Mouse (Mus musculus) lung, postnatal 0 days (tissue): ENCODE measurements around the gene Atp6v0a4. TPM values are rescaled to one million over a fixed set of nuclear protein-coding genes. Genes with fewer than 3 reads are reported as not detected.

ENCODE experiments used
- ATAC-seq: fragments of 200-750 bp; cut with Nextera tagmentation; 2 replicates; pipeline ENCODE4 v1.8.0; 2017; ENCODE audit warnings: moderate library complexity
- DNase-seq: peaks from one replicate; pipeline ENCODE4 v3.0.0-alpha.2; 2016; ENCODE audit warnings: low spot score
- H3K27ac ChIP-seq: fragments of 300-500 bp; sonication (generic); 2 replicates; pipeline ENCODE4 v1.5.1; 2014; ENCODE audit warnings: antibody characterized with exemption, mild to moderate bottlenecking, low read length, mixed read lengths
- H3K27me3 ChIP-seq: fragments of 300-500 bp; sonication (generic); replicated peaks from 2 replicates; pipeline ENCODE4 v1.6.1; 2014; ENCODE audit warnings: low read length, mixed read lengths; ENCODE audit not compliant: insufficient read depth
- H3K36me3 ChIP-seq: fragments of 300-500 bp; sonication (generic); 2 replicates; pipeline ENCODE4 v1.6.1; 2014; ENCODE audit warnings: low read length, mixed read lengths; ENCODE audit not compliant: insufficient read depth
- H3K4me1 ChIP-seq: fragments of 300-500 bp; sonication (generic); 2 replicates; pipeline ENCODE4 v1.6.1; 2014; ENCODE audit warnings: antibody characterized with exemption, low read depth, low read length, mixed read lengths; ENCODE audit not compliant: insufficient read depth
- H3K4me2 ChIP-seq: fragments of 300-500 bp; sonication (generic); replicated peaks from 2 replicates; pipeline ENCODE4 v1.6.1; 2014; ENCODE audit warnings: low read depth, mild to moderate bottlenecking, low read length, moderate library complexity, mixed read lengths
- H3K4me3 ChIP-seq: fragments of 300-500 bp; sonication (generic); 2 replicates; pipeline ENCODE4 v1.5.1; 2014; ENCODE audit warnings: low read depth, low read length
- H3K9ac ChIP-seq: fragments of 300-500 bp; sonication (generic); replicated peaks from 2 replicates; pipeline ENCODE4 v1.6.1; 2014; ENCODE audit warnings: low read depth, mild to moderate bottlenecking
- H3K9me3 ChIP-seq: fragments of 300-500 bp; sonication (generic); 2 replicates; pipeline ENCODE4 v1.6.1; 2016; ENCODE audit warnings: low read length, mixed read lengths
- CTCF ChIP-seq: IDR thresholded peaks from 2 replicates; pipeline ENCODE4 v1.5.1; 2016; ENCODE audit warnings: antibody characterized with exemption, mild to moderate bottlenecking
- EP300 ChIP-seq: IDR thresholded peaks from 2 replicates; pipeline ENCODE4 v1.6.1; 2016; ENCODE audit warnings: antibody characterized with exemption, mild to moderate bottlenecking, control low read depth
- WGBS: fragments of 180-500 bp; shearing (Covaris S2); extraction: QIAGEN DNeasy Blood & Tissue Kit; methylation state at CpG from one replicate; pipeline ENCODE4 v1.1.7; 2014; 5-methylcytosine and 5-hydroxymethylcytosine counted together
- polyA plus RNA-seq: library from polyadenylated mRNA; unstranded; fragments of >200 nt; fragmentation: Nextera tagmentation; extraction: Ambion mirVana; gene quantifications from 2 replicates; pipeline ENCODE4 v1.2.1, GENCODE M21; 2015

Atp6v0a4 gene
- polyA plus RNA-seq, 1 experiment from 2014 or later, result 20.0 TPM

GRCm38 (mm10) chr6:38121843-38122242, 2.5 kb downstream of the Atp6v0a4 start:
- 66% methylated on average over 5 of the region's 5 CpGs for WGBS
- Histone ChIP-seq H3K27ac (peak overlapping the region; percentile 87), H3K9me3 (no peaks in the 10 kb centered on the region), H3K4me3 (no peak overlapping the region), H3K27me3 (no peaks in the 10 kb centered on the region), H3K4me2 (no peak overlapping the region), H3K4me1 (no peaks in the 10 kb centered on the region), H3K9ac (no peak overlapping the region), H3K36me3 (no peaks in the 10 kb centered on the region)
- ATAC-seq (no peak), DNase-seq (no peak)
- TF ChIP-seq CTCF (no peak), EP300 (no peak)

GRCm38 (mm10) chr6:38120681-38121371, 3.6 kb downstream of the Atp6v0a4 start:
- WGBS, result 40% methylated on average over 8 of the region's 9 CpGs
- peak; percentile 95 for DNase-seq
- Histone ChIP-seq H3K27me3 (no peaks in the 10 kb centered on the region), H3K27ac (peak overlapping the region; percentile 87), H3K9me3 (no peaks in the 10 kb centered on the region), H3K9ac (no peak overlapping the region), H3K4me1 (no peaks in the 10 kb centered on the region; the same call in 1 of the 2 replicates), H3K36me3 (no peaks in the 10 kb centered on the region), H3K4me3 (no peak overlapping the region), H3K4me2 (no peak overlapping the region)
- TF ChIP-seq CTCF, result no peak
- TF ChIP-seq EP300, result peak; percentile 100
- peak; percentile 85 for ATAC-seq

- Histone ChIP-seq H3K27ac (no peak overlapping the region), H3K4me1 (peaks cover 5% of the 10 kb centered on the region; the same call in 1 of the 2 replicates), H3K4me3 (no peak overlapping the region), H3K27me3 (no peaks in the 10 kb centered on the region), H3K36me3 (no peaks in the 10 kb centered on the region), H3K4me2 (no peak overlapping the region), H3K9me3 (no peaks in the 10 kb centered on the region), H3K9ac (no peak overlapping the region)
- ATAC-seq (no peak), DNase-seq (no peak)
- 65% methylated on average over 6 of the region's 6 CpGs for WGBS
- TF ChIP-seq CTCF (no peak), EP300 (peak; percentile 55)
These were observed 6.0 kb downstream of the Atp6v0a4 start for GRCm38 (mm10) chr6:38118341-38118740.

DNA sequence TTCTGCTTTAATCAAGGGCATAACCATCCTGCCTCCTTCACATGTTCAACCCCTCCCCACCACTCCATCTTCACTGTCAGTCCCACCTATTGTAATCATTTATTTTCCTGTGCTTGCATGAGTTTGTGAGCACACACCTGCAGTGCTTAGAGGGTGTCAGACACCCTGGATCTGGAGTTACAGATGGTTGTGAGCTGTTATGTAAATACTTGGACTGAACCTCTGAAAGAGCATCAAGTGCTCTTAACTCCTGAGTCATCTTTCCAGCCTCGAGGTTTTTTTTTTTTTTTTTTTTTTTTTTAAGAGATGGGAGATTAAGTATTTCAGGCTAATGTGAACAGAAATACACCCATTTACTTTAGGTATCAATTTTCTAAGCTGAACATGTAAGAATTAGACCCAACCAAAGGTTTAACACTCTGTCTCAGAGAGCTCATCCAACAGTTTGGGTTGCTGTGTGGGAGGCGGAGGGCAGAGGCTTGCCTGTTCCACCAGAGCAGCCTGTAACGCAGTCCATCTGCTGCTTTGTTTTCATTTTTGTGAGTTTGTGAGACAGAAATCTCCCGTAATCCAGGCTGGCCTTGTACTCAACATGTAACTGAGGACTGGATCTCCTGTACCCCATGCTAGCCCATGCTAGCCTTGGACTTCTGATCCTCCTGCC, 8.1 kb downstream of the Atp6v0a4 start:
- peaks cover 5% of the 10 kb centered on the region; the same call in 1 of the 2 replicates for H3K4me1 ChIP-seq
- H3K36me3 ChIP-seq, result no peaks in the 10 kb centered on the region
- no peak overlapping the region for H3K4me2 ChIP-seq
- peak; percentile 64 for ATAC-seq
- peak; percentile 82 for DNase-seq
- 22% methylated on average over 4 of the region's 4 CpGs for WGBS
- H3K9ac ChIP-seq, result no peak overlapping the region
- TF ChIP-seq CTCF (no peak), EP300 (peak; percentile 90)
- H3K27me3 ChIP-seq, result no peaks in the 10 kb centered on the region
- H3K4me3 ChIP-seq, result no peak overlapping the region
- peak overlapping the region; percentile 73 for H3K27ac ChIP-seq
- H3K9me3 ChIP-seq, result no peaks in the 10 kb centered on the region

GRCm38 (mm10) chr6:38110859-38111258, 13.5 kb downstream of the Atp6v0a4 start:
- Histone ChIP-seq H3K9ac (no peak overlapping the region), H3K27me3 (no peaks in the 10 kb centered on the region), H3K4me3 (no peak overlapping the region), H3K36me3 (no peaks in the 10 kb centered on the region), H3K27ac (peak overlapping the region; percentile 86), H3K9me3 (no peaks in the 10 kb centered on the region), H3K4me1 (peaks cover 5% of the 10 kb centered on the region; the same call in 1 of the 2 replicates), H3K4me2 (peak overlapping the region; percentile 51; the same call in 1 of the 2 replicates)
- peak; percentile 86 for DNase-seq
- WGBS, result 48% methylated on average over 9 of the region's 9 CpGs
- TF ChIP-seq EP300 (peak; percentile 96), CTCF (no peak)
- peak; percentile 74 for ATAC-seq

GRCm38 (mm10) chr6:38109871-38110270, 14.5 kb downstream of the Atp6v0a4 start:
- TF ChIP-seq CTCF (no peak), EP300 (no peak)
- ATAC-seq, result peak; percentile 35
- H3K4me1 ChIP-seq, result no peaks in the 10 kb centered on the region; the same call in 1 of the 2 replicates
- peak overlapping the region; percentile 31 for H3K4me3 ChIP-seq
- 10% methylated on average over 9 of the region's 9 CpGs for WGBS
- peak overlapping the region; percentile 30 for H3K9ac ChIP-seq
- no peaks in the 10 kb centered on the region for H3K27me3 ChIP-seq
- DNase-seq, result peak; percentile 55
- H3K4me2 ChIP-seq, result peak overlapping the region; percentile 51
- no peaks in the 10 kb centered on the region for H3K9me3 ChIP-seq
- peak overlapping the region; percentile 86 for H3K27ac ChIP-seq
- no peaks in the 10 kb centered on the region for H3K36me3 ChIP-seq
